Mouse (Mus musculus) liver, embryonic 15.5 days (tissue): ENCODE measurements around the gene Hacd3. TPM values are rescaled to one million over a fixed set of nuclear protein-coding genes. Genes with fewer than 3 reads are reported as not detected.

Experiments
- ATAC-seq: fragments of 200-750 bp; cut with Nextera tagmentation; 2 replicates; pipeline ENCODE4 v1.8.0; 2017; ENCODE audit warnings: moderate number of reproducible peaks, mild to moderate bottlenecking, moderate library complexity; ENCODE audit not compliant: insufficient read depth
- H3K27ac ChIP-seq: fragments of 300-500 bp; sonication (generic); replicated peaks from 2 replicates; pipeline ENCODE4 v1.5.1; 2015; ENCODE audit warnings: mild to moderate bottlenecking, inconsistent platforms
- H3K27me3 ChIP-seq: fragments of 300-500 bp; sonication (generic); 2 replicates; pipeline ENCODE4 v1.6.1; 2015; ENCODE audit warnings: mild to moderate bottlenecking, inconsistent platforms
- H3K36me3 ChIP-seq: fragments of 300-500 bp; sonication (generic); replicated peaks from 2 replicates; pipeline ENCODE4 v1.6.1; 2015; ENCODE audit warnings: moderate library complexity, mild to moderate bottlenecking, inconsistent platforms
- H3K4me1 ChIP-seq: fragments of 300-500 bp; sonication (generic); replicated peaks from 2 replicates; pipeline ENCODE4 v1.6.1; 2015; ENCODE audit warnings: inconsistent platforms
- H3K4me2 ChIP-seq: fragments of 300-500 bp; sonication (generic); 2 replicates; pipeline ENCODE4 v1.6.1; 2015; ENCODE audit warnings: moderate library complexity, mild to moderate bottlenecking, inconsistent platforms
- H3K4me3 ChIP-seq: fragments of 300-500 bp; sonication (generic); replicated peaks from 2 replicates; pipeline ENCODE4 v1.5.1; 2015; ENCODE audit warnings: mild to moderate bottlenecking, inconsistent platforms
- H3K9ac ChIP-seq: fragments of 300-500 bp; sonication (generic); 2 replicates; pipeline ENCODE4 v1.6.1; 2015; ENCODE audit warnings: moderate library complexity, mild to moderate bottlenecking, inconsistent platforms
- H3K9me3 ChIP-seq: fragments of 300-500 bp; sonication (generic); replicated peaks from 2 replicates; pipeline ENCODE4 v1.6.1; 2016; ENCODE audit warnings: inconsistent platforms
- WGBS: fragments of 180-500 bp; shearing (Covaris S2); methylation state at CpG from one replicate; pipeline ENCODE4 v1.1.7; 2015; ENCODE audit warnings: mixed read lengths; ENCODE audit not compliant: insufficient replicate concordance; 5-methylcytosine and 5-hydroxymethylcytosine counted together
- polyA plus RNA-seq: library from polyadenylated mRNA; unstranded; fragments of >200 nt; fragmentation: Nextera tagmentation; extraction: Ambion mirVana; gene quantifications from 2 replicates; pipeline ENCODE4 v1.2.1, GENCODE M21; 2015

Hacd3 gene
- 51.2 and 56.1 TPM in 2 replicates for polyA plus RNA-seq

DNA sequence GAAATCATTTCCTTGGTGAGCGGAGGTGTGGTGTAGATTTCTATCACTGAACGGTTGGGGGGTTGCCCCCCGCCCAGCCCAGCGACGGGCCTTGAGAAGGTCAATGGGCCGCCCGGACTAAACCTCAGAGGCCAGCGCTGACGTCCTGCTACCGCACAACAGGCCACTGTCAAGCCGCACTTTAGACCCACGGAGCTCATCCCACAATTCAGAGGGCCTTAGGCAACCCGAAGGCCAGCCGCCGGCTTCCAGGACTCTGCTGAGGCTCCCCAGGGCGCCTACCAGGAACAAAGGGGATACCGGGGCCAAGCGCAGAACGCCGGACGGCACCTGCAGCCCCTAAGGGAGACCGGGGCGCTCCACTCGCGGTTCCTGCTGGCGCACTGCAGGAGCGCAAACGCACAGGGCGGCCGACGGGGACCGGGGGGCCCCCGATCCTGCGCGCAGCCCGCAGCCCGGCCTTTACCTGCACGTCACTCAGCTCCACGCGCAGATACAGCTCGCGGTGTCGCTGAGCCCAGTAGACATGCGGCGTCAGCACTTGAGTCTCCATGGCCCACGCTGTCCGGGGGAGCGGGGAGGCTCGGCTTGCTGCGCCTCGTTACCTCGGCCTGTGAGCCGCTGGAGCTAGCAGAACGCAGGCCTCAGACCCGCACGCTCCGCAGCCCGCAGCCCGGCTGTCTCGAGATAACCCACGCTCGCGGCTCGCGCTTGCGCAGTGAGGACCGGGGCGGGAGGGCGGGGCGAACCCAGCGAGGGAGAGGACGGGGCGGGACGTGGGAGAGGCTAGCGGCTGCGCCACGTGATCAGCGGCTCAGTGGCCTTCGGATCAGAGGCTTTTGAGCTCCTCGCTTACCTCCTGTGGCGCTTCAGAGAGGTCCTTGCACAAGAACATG, at the start of gene Hacd3:
TSS of gene Hacd3 (minus strand) at position 703 of the 896 bp plus-strand sequence.
- peaks cover 63% of the 10 kb centered on the region for H3K4me1 ChIP-seq
- peak within 1 kb of the TSS; percentile 95 for H3K9ac ChIP-seq
- H3K4me2 ChIP-seq: peak within 1 kb of the TSS; percentile 96
- H3K27me3 ChIP-seq: no peaks in the 10 kb centered on the region
- peak within 1 kb of the TSS; percentile 96 for H3K4me3 ChIP-seq
- under 1% methylated on average over 81 of the region's 81 CpGs for WGBS
- ATAC-seq: peak; percentile 89
- no peaks in the 10 kb centered on the region for H3K36me3 ChIP-seq
- H3K27ac ChIP-seq: peak within 1 kb of the TSS; percentile 87
- no peaks in the 10 kb centered on the region for H3K9me3 ChIP-seq

DNA sequence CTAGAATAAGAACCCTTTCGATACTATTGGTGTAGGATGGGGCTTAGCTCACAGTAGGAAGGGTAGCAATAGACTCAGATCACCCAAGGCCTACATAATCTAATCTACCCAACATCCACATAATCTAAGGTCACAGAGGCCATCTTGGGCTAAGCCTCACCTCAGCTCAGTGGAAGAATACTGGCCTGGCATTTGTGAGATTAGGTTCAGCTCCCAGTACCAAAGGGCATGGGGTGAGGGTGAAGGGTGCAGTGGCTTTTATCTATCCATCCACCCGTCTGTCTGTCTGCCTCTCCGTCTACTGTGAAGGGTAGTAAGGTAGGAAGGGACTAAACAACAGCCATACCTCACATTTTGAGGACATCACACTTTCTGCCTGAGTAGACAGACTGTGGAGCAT, 49.1 kb upstream of the Hacd3 start:
- Histone ChIP-seq H3K27ac (peak overlapping the region; percentile 85), H3K9ac (no peak overlapping the region), H3K4me3 (no peak overlapping the region), H3K9me3 (no peaks in the 10 kb centered on the region), H3K4me1 (peaks cover 53% of the 10 kb centered on the region), H3K4me2 (peak overlapping the region; percentile 31), H3K27me3 (no peaks in the 10 kb centered on the region), H3K36me3 (peaks cover 90% of the 10 kb centered on the region)
- ATAC-seq: peak; percentile 97
- WGBS: 29% methylated on average over 3 of the region's 3 CpGs

DNA sequence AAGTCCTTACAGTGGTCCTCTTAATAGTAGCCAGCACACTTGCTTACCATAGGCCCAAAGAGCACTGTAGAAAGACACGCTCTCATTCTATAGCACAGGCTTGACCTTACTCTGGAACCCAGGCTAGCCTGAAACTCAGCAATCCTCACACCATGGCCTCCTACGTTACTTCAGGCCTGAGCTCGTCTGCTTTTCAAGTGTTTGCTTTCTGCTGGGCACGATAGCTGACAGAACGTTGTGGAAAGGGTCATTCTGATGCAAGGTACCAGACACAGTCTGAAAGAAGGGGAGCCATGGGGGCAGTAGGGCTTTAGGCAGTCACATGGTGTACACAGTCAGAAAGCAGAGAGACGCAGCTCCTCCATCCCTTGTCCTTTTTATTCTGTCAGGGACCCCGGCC, 42.8 kb upstream of the Hacd3 start:
- H3K9ac ChIP-seq: no peak overlapping the region

DNA sequence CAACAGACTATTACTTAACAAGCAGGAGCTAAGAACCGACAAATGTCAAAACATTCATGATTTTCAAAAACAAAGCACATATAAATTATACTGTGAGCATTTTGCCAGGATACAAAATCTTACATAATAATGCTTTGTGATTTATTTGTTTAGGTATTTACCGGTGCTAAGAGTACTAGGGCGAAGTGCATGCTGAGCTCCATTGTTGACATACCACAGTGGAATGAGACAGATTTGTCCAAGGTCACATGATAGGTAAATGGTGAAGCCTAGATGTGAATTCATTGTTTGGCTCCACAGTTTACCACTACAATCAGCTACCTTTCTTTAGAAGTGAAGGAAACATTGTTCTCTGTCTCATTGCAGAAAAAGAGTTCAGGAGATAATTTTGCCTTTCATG, 29.5 kb upstream of the Hacd3 start:
- Histone ChIP-seq H3K27me3 (no peaks in the 10 kb centered on the region), H3K36me3 (peaks cover 93% of the 10 kb centered on the region), H3K4me3 (no peak overlapping the region), H3K9me3 (no peaks in the 10 kb centered on the region), H3K4me2 (no peak overlapping the region), H3K27ac (no peak overlapping the region), H3K9ac (no peak overlapping the region), H3K4me1 (no peaks in the 10 kb centered on the region)
- 86% methylated on average over 3 of the region's 3 CpGs for WGBS
- ATAC-seq: no peak

More for the DNA sequence above, 42.8 kb upstream of the Hacd3 start:
- no peak for ATAC-seq
- no peaks in the 10 kb centered on the region for H3K9me3 ChIP-seq
- H3K27me3 ChIP-seq: no peaks in the 10 kb centered on the region
- H3K4me3 ChIP-seq: no peak overlapping the region
- H3K4me2 ChIP-seq: no peak overlapping the region
- 92% methylated on average over 7 of the region's 7 CpGs for WGBS
- H3K36me3 ChIP-seq: peaks cover 89% of the 10 kb centered on the region
- H3K27ac ChIP-seq: no peak overlapping the region
- H3K4me1 ChIP-seq: peaks cover 11% of the 10 kb centered on the region

DNA sequence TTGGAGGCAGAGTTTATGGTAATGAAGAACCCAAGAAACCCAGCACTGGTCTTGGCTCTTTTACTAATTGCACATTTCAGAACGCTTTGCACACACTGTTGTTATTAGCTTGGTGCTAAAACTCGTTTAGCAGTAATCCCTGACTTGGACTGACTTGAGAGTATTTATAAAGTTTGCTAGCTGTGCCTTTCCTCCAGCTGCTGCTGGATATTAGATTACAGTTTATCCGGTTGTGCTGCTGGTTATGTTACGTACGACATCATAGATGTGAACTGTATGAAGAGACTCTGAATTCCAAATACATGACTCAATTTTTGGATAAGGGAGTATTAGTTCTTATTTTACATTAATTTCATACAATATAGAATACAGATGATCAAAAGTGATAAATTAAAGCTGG, 27.9 kb upstream of the Hacd3 start:
- 83% methylated on average over 5 of the region's 5 CpGs for WGBS
- Histone ChIP-seq H3K36me3 (peaks cover 92% of the 10 kb centered on the region), H3K9ac (no peak overlapping the region), H3K9me3 (no peaks in the 10 kb centered on the region), H3K4me1 (no peaks in the 10 kb centered on the region), H3K27me3 (no peaks in the 10 kb centered on the region), H3K27ac (no peak overlapping the region), H3K4me3 (no peak overlapping the region), H3K4me2 (no peak overlapping the region)
- no peak for ATAC-seq

DNA sequence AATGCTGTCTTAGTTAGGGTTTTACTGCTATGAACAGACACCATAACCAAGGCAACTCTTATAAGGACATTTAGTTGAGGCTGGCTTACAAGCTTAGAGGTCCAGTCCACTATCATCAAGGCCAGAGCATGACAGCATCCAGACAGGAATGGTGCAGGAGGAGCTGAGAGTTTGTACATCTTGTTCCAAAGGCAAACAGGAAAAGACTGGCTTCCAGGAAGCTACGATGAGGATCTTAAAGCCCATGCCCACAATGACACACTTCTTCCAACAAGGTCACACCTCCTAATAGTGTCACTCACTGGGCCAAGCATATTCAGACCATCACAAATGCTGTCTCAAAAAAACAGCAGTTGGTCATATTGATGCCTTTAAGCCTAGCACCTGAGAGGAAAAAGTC, 25.5 kb upstream of the Hacd3 start:
- no peaks in the 10 kb centered on the region for H3K4me1 ChIP-seq
- 82% methylated on average over 1 of the region's 1 CpGs for WGBS
- no peak overlapping the region for H3K4me3 ChIP-seq
- no peak overlapping the region for H3K9ac ChIP-seq
- H3K27ac ChIP-seq: no peak overlapping the region
- H3K9me3 ChIP-seq: no peaks in the 10 kb centered on the region
- H3K36me3 ChIP-seq: peaks cover 89% of the 10 kb centered on the region
- no peaks in the 10 kb centered on the region for H3K27me3 ChIP-seq
- ATAC-seq: no peak
- no peak overlapping the region for H3K4me2 ChIP-seq

DNA sequence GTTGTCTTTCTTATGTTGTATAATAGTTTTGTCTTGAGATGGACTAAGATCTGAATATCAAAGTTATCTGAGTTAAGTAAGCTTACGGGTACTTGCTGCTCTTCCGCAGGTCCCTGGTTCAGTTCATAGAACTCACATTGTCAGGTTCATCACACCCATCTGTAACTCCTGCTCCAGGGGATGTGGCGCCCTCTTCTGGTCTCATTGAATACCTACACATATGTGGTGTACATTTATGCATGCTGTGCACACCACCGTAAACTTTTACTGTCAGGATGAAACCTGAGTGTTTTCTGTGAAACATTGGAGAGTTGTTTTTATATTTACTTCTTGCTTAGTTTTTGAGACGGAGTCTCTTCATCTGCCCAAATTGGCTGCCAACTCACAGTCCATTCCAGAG, 19.9 kb upstream of the Hacd3 start:
- 96% methylated on average over 5 of the region's 5 CpGs for WGBS
- H3K9me3 ChIP-seq: no peaks in the 10 kb centered on the region
- no peak overlapping the region for H3K27ac ChIP-seq
- H3K4me3 ChIP-seq: no peak overlapping the region
- H3K4me2 ChIP-seq: no peak overlapping the region
- peaks cover 89% of the 10 kb centered on the region for H3K36me3 ChIP-seq
- ATAC-seq: no peak
- H3K27me3 ChIP-seq: no peaks in the 10 kb centered on the region
- 0 out of 2 replicates have a peak, but pooled peaks cover 3% of the 10 kb centered on the region for H3K4me1 ChIP-seq
- H3K9ac ChIP-seq: no peak overlapping the region

DNA sequence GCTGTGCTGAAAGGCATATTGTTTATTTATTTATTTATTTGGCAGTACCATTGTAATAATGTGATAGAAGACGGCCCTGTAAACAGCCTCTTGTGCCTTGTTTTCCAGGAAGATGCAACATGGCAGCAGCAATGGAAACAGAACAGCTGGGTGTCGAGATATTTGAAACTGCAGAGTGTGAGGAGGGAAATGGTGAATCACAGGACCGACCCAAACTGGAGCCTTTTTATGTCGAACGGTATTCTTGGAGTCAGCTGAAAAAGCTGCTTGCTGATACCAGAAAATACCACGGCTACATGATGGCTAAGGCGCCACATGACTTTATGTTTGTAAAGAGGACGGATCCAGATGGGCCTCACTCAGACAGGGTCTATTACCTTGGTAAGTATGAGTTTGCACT, 15.4 kb upstream of the Hacd3 start:
- 78% methylated on average over 8 of the region's 8 CpGs for WGBS
- H3K9ac ChIP-seq: no peak overlapping the region

DNA sequence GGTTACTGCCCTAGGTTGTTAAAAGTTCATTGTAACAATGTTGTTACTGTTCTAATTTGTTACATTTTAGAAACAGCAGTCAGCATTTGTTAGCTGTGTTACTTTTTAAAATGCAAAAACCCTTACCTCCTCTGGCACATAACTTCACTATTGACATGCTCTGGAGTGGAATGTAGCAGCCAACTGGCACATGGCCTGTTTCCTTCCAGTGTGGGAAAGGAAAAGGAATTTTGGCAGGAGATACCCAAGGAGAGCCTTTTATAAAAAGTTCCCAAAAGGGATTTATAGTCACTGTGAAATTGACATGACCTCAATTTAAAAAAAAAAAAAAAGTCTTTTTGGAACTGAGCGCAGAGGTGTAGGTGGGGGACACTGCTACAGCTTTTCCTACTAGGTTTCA, 15.0 kb upstream of the Hacd3 start:
- H3K27ac ChIP-seq: no peak overlapping the region
- 98% methylated on average over 1 of the region's 1 CpGs for WGBS
- no peak overlapping the region for H3K4me2 ChIP-seq
- peaks cover 30% of the 10 kb centered on the region for H3K4me1 ChIP-seq
- no peak for ATAC-seq
- no peaks in the 10 kb centered on the region for H3K27me3 ChIP-seq
- no peak overlapping the region for H3K9ac ChIP-seq
- H3K4me3 ChIP-seq: no peak overlapping the region
- H3K9me3 ChIP-seq: no peaks in the 10 kb centered on the region
- peaks cover 61% of the 10 kb centered on the region for H3K36me3 ChIP-seq

More for the DNA sequence above, 15.4 kb upstream of the Hacd3 start:
- peaks cover 28% of the 10 kb centered on the region for H3K4me1 ChIP-seq
- H3K27ac ChIP-seq: no peak overlapping the region
- H3K4me2 ChIP-seq: no peak overlapping the region
- no peak for ATAC-seq
- H3K36me3 ChIP-seq: peaks cover 65% of the 10 kb centered on the region
- H3K4me3 ChIP-seq: no peak overlapping the region
- H3K27me3 ChIP-seq: no peaks in the 10 kb centered on the region
- no peaks in the 10 kb centered on the region for H3K9me3 ChIP-seq

DNA sequence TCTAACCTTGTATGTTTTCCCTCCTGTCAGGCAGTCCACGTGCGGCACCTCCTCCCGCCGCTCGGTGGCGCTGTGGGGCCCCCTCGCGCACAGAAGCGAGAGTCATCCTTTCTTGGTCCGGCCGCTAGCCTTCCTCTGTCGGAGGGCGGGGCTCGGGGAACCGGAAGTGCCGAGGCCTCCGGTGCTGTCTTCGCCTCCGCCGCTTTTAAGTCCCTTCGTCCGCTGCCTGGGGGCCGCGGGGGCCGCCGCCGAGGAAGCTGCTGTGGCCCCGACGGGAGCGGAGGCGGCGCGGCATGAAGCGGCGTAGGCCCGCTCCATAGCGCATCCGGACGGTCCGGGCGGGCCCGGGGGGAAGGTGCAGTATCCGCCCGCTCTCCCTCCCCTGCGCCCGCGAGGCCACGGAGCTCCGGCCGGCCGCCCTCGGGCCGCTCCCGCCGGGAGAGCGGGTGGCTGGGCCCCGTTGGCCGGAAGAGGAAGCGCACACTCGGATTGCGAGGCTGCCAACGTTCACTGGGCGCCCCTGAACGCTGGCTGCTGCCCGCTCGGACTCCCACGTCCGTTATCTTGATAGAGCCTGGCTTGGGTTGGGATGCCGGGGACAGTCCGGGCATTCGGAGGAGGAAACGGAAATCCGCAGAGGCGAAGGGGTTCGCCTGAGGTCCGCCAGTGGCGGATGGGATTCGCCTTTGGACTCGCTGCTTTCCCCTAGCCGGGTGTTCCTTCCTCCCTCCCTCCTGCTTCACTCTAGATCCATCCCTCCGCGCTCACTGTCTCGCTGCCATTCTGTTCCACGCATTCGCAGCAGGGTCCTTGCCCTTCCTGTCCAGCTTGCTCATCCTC, 11.0 kb upstream of the Hacd3 start, which contains the start of gene Dpp8:
TSS of gene Dpp8 (plus strand) at position 146 of the 840 bp plus-strand sequence.
- peak within 1 kb of the TSS; percentile 95 for H3K27ac ChIP-seq
- peaks cover 23% of the 10 kb centered on the region for H3K36me3 ChIP-seq
- peak within 1 kb of the TSS; percentile 100 for H3K4me3 ChIP-seq
- peak within 1 kb of the TSS; percentile 87 for H3K4me2 ChIP-seq
- H3K4me1 ChIP-seq: peaks cover 30% of the 10 kb centered on the region
- WGBS: under 1% methylated on average over 84 of the region's 85 CpGs
- no peaks in the 10 kb centered on the region for H3K27me3 ChIP-seq
- ATAC-seq: peak; percentile 92
- H3K9me3 ChIP-seq: no peaks in the 10 kb centered on the region
- peak within 1 kb of the TSS; percentile 99 for H3K9ac ChIP-seq

DNA sequence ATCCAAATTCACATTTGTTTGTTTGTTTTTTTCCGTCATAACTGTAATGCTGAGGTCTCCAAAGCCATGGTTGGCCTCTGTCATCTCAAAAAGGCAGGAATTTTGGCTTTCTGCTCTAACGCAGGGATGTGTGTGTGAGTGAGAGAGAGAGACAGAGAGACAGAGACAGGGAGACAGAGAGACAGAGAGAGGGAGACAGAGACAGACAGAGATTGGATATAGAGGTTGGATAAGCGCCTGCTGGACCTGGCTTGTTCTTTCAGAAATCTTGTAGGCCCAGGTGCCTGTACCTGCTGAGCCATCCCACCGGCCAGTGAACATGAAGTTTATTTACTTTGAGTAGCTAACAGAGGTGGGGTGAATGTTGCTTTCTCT, 10.4 kb upstream of the Hacd3 start:
- peak overlapping the region; percentile 100 for H3K4me3 ChIP-seq
- peaks cover 17% of the 10 kb centered on the region for H3K36me3 ChIP-seq
- 21% methylated on average over 4 of the region's 4 CpGs for WGBS
- peak; percentile 32 for ATAC-seq
- peak overlapping the region; percentile 99 for H3K9ac ChIP-seq
- no peaks in the 10 kb centered on the region for H3K9me3 ChIP-seq
- H3K4me2 ChIP-seq: peak overlapping the region; percentile 87
- no peaks in the 10 kb centered on the region for H3K27me3 ChIP-seq
- peaks cover 28% of the 10 kb centered on the region for H3K4me1 ChIP-seq
- peak overlapping the region; percentile 95 for H3K27ac ChIP-seq
